Mouse (Mus musculus): Measurements from ENCODE around the gene D630003M21Rik. TPM values are rescaled to one million over a fixed set of nuclear protein-coding genes. Genes with fewer than 3 reads are reported as not detected.

D630003M21Rik gene
- polyA plus RNA-seq, 1 experiment, result 1.9 TPM

DNA sequence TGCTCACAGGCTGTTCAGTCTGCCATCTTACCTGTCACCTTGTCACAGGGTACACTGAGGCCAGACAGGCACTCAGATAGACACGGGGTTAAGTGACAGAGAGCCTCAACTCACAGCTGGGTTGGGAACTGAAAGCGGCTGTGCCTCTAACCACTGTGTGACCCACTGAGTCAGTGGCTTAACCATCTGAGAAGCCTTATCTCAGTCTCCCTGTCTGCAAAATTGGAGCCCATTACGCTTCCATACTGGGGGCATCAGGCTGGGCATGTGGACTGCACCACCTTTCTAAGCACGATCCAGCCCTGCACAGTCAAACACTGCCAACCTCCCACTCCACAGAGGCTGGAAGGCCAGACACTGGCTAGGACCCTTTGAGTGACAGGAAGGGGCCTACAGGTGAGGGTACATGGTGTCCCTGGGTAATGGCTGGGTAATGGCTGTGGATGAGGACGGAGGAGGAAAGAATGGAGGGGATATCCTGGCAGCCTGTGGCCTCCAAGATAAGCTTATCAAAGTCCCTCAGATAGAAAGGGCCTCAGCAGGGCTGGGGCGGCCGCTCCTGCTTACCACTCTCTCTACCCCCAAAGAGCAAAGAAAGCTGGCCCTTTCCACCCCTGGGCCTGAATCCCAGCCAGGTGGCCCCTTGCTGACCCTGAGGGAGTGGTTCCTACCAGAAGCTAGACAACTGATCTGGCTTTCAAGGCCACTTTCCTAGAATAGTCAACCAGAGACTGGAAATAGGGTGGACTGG lies 87.2 kb downstream of the D630003M21Rik start:
- DNase-seq (ENCODE audit: low spot score), result no peak

DNA sequence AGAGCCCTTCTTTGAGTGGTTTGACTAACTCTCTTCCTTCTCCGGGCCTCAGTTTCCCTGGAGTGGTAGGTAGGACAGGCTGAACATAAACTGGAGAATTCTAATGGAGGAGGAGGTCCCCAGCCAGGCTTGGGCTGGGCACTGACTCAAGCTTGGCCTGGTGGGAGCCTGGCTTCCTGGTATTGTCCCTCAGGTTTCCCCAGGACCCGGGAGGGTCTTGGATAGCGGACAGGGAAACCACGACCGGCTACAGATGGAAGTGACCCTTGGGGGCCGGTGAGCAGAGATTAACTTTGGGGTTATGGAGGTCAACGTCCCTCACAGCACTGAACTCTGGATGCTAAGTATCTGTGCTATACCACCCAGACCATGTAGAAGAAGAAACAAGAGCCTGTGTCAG lies 87.8 kb downstream of the D630003M21Rik start:
- no peak for DNase-seq (ENCODE audit: low spot score)

DNA sequence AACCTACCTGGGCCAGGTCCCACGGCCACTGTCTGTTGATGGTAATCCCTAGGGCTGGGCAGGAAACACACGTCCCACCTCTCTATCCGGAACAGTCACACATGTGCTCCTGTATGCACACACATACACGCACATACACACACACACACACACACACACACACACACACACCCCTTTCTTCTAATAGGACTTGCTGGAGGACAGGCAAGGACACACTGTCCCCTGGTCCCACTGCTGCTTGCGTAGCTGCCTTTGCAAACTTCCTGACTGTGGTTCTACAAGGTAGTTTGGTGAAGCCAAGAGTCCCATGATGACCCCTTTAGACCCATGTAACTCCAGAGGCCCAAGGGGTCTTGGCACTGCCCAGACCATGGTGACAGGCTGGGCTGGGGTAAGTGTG lies 88.4 kb downstream of the D630003M21Rik start:
- no peak for DNase-seq (ENCODE audit: low spot score)

DNA sequence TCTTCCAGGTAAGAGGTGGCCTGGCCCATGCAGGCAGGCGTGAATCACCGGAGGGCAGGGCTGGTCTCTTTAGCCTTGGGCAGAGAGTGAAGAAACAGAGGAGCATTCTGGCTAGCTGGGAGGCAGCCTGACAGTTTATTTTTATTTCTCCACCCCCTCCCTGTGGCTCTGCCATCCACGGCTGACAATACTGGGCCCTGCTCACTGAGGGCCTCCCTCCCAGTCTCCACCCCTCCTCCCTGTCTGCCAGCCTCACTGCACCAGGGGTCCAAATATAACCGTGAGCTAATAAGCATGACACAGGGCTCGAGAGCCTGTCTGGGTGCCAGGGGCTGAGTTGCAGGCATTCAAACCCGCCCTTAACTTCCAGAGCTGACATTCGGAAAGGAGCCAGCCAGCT lies 89.4 kb downstream of the D630003M21Rik start:
- no peak for DNase-seq (ENCODE audit: low spot score)

DNA sequence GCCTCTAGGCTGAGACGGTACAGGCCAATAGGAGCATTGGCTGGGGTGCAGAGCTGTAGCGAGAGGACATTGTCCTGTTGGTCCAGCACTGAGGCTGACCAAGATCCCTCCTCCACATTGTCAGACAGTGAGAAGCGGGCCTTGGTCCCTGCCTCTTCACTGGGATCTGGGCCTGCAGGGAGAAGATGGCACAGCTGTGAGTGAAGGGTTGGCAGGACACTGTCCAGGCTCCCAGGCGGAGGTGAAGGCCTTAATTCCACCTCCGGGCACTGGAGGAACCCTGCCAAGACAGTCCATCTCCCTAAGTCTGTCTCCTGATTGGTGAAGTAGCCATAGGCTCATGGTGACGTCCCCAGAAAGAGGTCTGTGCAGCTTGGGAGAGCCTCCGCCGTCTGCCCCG lies 90.2 kb downstream of the D630003M21Rik start:
- DNase-seq (ENCODE audit: low spot score), result no peak

DNA sequence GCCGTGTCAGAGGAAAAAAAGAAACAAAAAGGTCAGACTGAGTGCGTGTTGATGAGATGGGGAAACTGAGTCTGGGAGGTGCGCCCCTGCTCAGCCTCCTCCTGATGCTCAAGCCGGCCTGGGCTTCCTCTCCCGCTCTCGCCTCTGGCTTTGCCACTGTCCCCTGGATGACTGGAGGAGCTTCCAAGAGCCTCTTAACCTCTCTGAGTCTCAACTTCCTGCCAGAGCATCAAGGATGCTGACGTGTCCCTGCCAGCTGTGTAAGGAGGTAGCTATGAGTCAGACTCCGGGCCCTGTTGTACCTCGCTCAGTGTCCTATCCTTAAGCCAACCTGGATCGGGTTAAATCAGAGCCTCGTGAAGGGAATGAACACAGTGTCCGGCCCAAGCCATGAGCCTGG lies 91.3 kb downstream of the D630003M21Rik start:
- no peak for DNase-seq (ENCODE audit: low spot score)

DNA sequence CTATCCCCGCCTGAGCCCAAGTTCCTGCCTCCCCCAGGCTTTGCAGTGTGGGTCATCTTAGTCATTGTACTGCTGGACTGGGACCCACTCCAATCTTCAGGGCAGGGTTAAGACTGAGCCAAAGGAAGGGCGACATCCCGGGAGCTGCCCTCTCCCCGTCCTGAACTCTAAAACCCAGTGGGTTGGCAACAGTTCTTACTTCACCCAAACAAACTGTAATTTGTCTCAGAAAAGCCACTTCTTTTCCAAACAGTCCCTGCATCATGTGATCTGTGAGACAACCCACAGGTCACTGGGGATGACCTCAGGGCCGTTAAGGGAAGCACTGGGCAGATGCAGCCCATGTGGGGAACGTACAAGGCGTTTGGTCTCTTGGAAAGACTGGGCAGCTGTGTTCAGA lies 92.8 kb downstream of the D630003M21Rik start:
- DNase-seq (ENCODE audit: low spot score), result no peak

DNA sequence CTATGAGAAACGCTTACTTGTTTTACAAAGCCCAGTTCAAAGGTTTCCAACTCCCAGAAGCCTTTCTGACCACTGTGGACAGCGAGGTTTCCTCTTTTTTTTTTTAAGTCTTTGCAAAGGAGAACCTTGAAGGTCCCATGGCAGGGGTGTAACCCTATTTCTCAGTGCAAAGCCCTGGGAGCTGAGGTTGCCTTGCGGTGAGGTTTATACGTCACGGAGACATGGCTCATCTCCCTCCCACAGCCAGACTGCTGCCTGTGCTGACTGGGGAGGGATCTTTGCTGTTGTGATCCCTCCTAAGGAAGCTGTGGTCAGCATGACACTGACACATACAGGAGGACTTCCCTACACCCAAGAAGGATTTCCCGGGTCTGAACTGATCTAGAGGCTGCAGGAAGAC lies 96.0 kb downstream of the D630003M21Rik start:
- no peak for DNase-seq (ENCODE audit: low spot score)

Other genes with a start within 250 kb of the D630003M21Rik start
- gene Tti1, start 200.8 kb downstream of the D630003M21Rik start, polyA plus RNA-seq (2012; rRNA removed), result 19.6 and 20.8 TPM in 2 replicates
- gene Rprd1b, start 200.7 kb downstream of the D630003M21Rik start, polyA plus RNA-seq (2012; rRNA removed), result 17.7 and 18.5 TPM in 2 replicates
- gene Tgm2, start 82.8 kb downstream of the D630003M21Rik start, polyA plus RNA-seq (2012; rRNA removed), result 218 and 272 TPM in 2 replicates
- not detected in 2 replicates for gene Bpi, start 28.9 kb upstream of the D630003M21Rik start, polyA plus RNA-seq (2012; rRNA removed)
- gene Lbp, start 77.3 kb upstream of the D630003M21Rik start, polyA plus RNA-seq (2012; rRNA removed), result 107 and 122 TPM in 2 replicates
- 42.5 and 79.4 TPM in 2 replicates for gene Snhg11, start 146.4 kb upstream of the D630003M21Rik start, polyA plus RNA-seq (2012; rRNA removed)
- 25.8 and 25.9 TPM in 2 replicates for gene Ralgapb, start 180.6 kb upstream of the D630003M21Rik start, polyA plus RNA-seq (2012; rRNA removed)